Mouse (Mus musculus) urinary bladder, postnatal 25 days (tissue): ENCODE data around the gene Slc43a1.
A peak's percentile ranks its signal among the peaks of the same experiment; 100 is the strongest.
"Not testable (repeated sequence)": the region's sequence is repeated elsewhere in the genome, so short reads cannot be mapped to it uniquely, and the experiment has no call there.

Experiments
- DNase-seq: peaks from one replicate; pipeline ENCODE4 v3.0.0; 2022; ENCODE audit warnings: low spot score

Gene Slc43a1

GRCm38 (mm10) chr2:84838593-84838949, at the start of gene Slc43a1:
TSS of gene Slc43a1 (plus strand) at chr2:84838850.
- no peak for DNase-seq

GRCm38 (mm10) chr2:84790418-84790817, 48.2 kb upstream of the Slc43a1 start:
- DNase-seq, result no peak

GRCm38 (mm10) chr2:84792516-84792915, 46.1 kb upstream of the Slc43a1 start:
- no peak for DNase-seq

DNA sequence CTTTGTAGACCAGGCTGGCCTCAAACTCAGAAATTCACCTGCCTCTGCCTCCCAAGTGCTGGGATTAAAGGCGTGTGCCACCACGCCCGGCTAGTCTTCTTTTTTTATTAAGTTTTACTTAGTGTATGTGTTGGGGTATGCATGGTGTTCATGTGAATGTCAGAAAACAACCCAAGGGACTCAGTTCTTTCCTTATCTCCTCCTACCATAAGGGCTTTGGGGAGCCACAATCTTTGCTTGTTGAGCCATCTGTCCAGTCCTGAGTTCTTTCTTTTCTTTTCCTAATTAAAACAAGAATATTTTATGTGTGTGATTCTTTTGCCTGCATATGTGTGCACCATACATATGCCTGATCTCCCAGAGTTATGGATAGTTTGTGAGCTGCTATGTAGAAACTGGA, 45.5 kb upstream of the Slc43a1 start:
- DNase-seq, result no peak

DNA sequence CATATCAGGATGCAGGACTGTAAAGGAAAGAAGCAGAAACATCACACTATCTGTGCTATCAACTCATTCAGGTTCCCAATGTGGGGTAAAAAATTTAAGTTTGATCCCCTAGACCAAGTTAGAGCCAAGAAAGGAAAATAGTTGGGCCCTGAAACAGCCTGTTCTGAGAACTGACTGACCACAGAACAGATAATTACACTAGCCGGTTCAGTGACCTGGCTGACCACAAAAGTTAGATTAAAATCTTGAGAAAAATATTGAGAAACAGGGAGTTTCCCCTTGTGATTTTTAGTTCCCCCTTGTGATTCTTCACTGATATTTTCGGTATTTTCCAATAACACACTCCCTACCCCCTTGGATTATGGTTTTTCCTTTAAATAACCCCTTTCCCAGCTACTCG, 44.8 kb upstream of the Slc43a1 start:
- DNase-seq, result no peak

DNA sequence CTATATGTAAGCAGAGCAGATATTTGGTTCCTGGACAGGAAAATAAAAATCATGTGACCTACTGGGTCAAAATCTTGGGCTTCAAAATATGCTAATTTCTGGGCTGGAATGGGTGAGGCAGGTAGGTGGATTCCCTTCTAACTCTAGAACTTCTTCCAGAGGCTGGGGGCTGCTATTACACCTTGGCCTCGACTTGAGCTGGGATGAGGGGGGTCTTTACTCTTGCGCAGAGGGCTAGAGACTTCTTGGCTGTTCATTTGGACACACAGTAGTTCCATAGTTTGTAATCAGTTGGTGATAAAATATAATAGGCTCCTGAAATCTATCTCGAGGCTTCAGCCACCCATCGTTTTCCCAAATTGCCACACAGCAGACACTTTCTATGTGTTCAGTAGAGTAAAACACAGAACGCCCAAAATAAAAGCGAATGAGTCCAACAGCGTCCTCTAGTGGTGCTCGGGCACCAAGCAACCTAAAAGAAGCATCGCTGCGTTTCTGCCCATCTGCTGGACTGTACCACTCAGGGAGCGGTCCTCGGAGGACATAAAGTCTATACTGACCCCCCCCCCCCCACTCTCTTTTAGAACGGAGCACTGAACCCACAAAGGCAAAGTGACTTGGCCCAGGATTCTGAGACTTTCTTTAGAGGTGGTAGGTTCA, 40.7 kb upstream of the Slc43a1 start:
- peak; percentile 70 for DNase-seq

DNA sequence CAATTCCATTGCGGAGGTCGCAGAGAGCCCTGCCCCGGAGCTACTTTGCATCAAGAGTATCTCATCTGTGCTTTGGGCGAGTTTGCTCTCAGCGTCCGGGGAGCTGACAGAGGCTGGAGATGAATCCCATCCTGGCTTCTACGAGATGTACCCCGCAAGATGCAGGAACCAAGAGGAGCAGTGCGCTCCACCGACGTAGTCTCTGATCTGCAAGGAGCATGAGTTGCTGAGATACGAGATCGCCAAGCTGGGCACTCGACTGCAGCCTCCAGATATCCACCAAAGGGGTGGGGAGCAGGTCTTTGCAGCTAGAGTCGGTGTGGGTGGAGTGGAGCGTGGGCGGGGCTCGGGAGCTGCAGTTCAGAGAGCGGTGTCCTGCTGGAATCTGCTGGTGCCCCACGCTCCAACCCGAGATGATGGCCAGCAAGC, 40.1 kb upstream of the Slc43a1 start, which contains the start of gene Ube2l6:
TSS of gene Ube2l6 (plus strand) at position 336 of the 429 bp plus-strand sequence.
- peak; percentile 57 for DNase-seq

DNA sequence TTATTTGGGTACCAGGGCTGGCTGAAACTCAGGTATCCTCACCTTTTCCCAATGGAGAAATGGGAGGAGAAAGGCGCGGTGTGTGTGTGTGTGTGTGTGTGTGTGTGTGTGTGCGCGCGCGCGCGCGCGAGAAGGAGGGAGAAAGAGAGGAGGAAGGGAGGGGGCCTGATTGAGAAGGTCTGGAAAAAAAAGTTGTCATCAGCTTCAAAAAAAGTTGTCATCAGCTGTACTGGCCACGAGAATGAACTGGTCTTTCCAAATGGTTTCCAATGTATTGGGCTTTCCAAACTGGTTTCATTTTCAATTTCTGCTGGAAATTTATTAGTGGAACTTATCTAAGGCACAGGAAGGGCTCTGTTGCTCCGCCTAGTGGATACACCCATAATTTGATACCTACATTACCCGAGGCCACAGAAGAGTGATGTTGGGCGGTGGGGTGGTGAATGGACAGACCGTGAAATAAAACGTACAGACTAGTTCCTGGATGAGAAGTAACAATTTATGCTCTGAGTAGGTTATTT, 39.5 kb upstream of the Slc43a1 start:
- peak; percentile 58 for DNase-seq

DNA sequence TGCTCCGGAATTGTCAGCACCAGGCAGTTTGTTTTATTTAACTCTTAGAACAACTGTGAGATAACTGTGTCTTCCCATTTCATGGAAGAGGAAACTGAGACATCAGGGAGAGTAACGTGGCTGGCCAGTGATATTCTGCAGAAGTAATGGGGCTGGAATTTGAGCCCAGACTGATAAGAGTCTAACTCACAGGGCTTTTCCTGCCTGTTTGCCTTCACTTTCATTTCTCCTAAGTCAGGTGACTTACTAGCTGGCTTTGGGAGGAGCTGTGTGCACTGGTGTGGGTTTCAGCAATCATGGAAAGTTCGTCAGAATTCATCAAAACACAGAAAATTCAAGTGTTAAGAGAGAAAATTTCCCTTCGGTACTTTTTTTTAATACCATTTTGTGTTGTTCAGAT, 38.3 kb upstream of the Slc43a1 start:
- no peak for DNase-seq

- not testable (repeated sequence) for DNase-seq
Observed at GRCm38 (mm10) chr2:84801223-84801622, 37.4 kb upstream of the Slc43a1 start.

GRCm38 (mm10) chr2:84803963-84804362, 34.7 kb upstream of the Slc43a1 start:
- no peak for DNase-seq

DNA sequence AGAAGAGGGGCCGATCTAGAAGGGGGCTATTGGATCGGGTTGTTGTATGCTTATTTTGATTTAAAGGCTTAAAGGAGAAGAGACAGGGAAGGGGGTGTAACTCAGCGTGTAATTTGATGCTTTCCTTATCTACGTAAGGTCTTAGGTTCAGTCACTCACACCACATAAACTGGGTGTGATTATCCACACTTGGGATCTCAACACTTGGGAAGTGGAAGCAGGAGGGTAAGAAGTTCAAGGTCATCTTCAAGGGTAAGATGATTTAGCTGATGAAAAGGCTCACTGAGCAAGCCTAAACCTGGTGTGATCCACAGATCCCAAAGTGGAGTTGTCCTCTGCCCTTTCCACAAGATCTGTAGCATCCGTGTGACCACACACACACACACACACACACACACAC, 32.1 kb upstream of the Slc43a1 start:
- DNase-seq, result no peak

- DNase-seq, result no peak
Observed at GRCm38 (mm10) chr2:84809330-84809729, 29.3 kb upstream of the Slc43a1 start.

DNA sequence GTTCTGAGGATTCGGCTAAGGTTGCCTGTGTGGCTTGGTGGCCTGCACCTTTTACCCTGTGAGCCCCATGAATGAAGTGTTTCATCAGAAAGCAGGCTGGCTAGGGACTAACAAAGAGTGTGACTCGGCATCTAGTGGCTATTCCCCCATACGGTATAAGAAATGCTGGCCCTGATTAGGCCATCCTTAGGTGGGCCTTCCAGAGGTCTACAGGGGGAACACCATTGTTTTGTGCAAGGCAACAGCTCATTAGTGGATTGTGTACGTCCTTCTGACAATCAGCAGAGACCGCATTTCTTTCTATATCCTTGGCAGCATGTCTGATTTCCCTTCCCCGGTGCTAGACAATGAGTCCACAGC, 28.1 kb upstream of the Slc43a1 start:
- no peak for DNase-seq

DNA sequence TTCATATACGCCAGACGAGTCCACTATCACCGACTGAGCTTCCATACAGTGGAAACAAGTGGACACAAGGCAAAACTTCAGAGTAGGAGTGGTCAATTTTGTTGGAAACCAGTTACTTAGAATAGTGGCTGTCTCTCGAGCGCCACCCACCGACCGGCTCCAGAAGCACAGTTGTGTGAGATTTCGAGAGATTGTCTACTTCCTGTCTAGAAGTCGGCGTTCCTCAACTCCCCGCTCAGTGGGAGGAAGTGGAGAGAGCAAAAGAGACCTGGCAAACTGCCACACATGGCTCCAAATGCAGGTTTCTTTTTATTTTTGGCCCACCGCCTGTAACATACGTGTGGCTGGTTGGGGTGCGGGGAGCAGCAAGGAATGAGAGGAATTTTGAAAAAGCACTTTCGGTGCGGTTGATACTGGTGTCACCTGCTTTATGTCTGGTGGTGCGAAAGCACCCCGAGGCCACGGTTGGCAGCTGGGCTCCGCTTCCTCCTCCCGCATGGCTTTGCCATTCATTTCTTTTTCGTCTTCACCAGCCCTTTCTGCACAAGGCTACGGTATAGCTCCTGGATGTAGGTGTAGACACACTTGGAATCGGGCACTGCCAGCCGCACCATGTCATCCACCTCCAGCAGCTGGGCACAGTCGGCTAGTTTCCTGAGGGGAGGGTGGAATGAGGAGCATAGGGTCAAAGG, 27.6 kb upstream of the Slc43a1 start:
- peak; percentile 62 for DNase-seq

GRCm38 (mm10) chr2:84811880-84812279, 26.8 kb upstream of the Slc43a1 start:
- DNase-seq, result no peak

DNA sequence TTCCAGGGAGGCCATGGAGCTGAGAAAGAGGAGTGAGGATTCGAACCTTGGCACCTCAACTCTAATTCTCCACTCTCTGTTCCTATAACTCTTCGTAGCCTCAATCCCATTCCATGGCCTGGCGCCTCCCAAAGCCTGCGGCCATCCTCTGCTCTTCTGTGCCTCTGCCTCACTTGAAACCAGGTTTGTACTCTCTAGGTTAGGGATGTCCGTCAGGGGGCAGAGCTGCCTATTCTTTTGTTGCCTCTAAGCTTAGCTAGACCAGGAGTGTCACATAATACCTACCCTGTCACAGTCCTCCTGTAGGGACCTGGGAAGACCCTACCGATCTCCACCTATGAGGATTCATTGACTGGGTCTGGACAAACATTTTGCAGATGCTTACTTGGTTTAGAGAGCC, 26.0 kb upstream of the Slc43a1 start:
- DNase-seq, result no peak

DNA sequence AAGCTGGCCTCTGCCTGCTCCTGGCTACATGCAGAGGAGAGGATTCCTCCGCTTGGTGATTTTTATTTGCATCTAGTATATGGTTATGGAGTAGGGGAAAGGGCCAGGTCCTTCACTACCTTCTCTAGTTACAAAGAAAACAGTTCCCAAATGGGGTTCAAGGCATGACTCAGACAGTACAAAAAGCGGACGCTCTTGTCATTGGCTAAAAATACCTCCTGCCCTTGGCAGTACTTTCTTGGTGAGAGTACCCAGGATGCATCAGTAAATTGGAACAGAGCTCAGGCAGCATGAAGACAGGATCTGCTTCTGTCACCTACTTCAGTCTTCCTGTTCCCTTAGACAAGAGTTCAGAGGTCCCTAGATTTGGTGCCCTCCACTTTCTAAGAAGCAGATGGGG, 18.8 kb upstream of the Slc43a1 start:
- DNase-seq, result no peak

DNA sequence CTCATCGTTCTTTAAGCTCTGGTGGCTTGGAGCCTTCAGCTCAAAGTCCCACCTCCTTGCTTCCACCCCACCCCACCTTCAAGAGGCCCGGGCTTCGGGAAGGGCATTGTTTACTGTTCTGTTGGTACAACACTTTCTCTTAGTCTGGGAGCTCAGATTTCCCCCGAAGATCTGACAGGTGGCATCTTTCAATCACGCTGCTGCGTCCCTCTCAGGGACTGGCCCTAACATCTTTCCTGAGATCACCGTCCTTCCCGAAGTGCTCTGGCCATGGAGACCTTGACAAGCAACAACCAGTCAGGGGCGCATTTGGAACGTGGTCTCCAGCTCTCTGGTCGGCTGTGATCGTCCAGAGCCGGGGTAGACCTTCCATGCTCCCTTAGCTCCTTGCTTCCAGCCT, 16.1 kb upstream of the Slc43a1 start, which contains the start of gene Smtnl1:
TSS of gene Smtnl1 (minus strand) at position 101 of the 400 bp plus-strand sequence.
- no peak for DNase-seq

GRCm38 (mm10) chr2:84823237-84823636, 15.4 kb upstream of the Slc43a1 start:
- DNase-seq, result no peak

DNA sequence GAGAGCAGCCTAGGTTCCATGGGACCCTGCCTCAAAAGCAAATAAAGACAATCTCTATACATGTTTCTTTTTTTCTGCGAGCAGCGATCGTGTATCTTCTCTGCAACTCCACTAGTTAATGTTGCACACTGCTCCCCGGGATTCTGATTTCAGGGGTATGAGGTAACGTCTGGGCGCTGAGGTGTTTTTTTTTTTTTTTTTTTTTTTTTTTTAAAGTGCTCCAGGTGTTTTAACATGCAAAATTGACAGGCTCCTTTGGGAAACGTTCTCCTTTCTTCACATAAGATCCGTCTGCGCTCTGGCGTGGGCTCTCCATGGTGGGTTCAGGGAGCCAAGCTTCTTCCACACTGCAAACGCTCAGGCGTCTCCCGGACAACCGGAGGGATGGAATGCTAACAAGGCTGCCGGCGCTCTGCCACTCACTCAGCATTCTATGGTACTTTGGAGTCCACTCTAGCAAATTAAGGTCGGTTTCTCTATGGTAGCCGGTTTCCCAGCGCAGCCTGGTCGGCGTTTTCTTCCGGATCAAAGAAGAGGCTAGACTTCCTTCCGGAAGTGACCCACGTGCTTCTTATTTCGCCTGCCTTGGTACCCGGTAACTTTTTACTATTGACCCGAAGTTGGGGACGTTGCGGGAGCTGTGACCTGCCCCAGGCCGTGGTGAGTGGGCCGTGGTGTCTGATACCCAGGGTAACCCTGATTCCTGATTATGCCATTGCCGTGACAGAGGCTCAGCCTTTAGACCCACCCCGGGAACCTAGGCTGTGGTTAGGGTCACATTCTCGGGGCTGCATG, 12.0 kb upstream of the Slc43a1 start, which contains the start of gene Timm10:
TSS of gene Timm10 (plus strand) at position 510 of the 795 bp plus-strand sequence.
- peak; percentile 66 for DNase-seq

GRCm38 (mm10) chr2:84827283-84827920, 11.2 kb upstream of the Slc43a1 start:
- no peak for DNase-seq
